Mouse (Mus musculus) intestine, postnatal 0 days (tissue): ENCODE measurements around the gene Asic2. TPM values are rescaled to one million over a fixed set of nuclear protein-coding genes. Genes with fewer than 3 reads are reported as not detected.

Experiments used
- ATAC-seq: fragments of 200-750 bp; cut with Nextera tagmentation; 2 replicates; pipeline ENCODE4 v1.8.0; 2017; ENCODE audit warnings: mild to moderate bottlenecking, moderate TSS enrichment, moderate library complexity
- H3K27ac ChIP-seq: fragments of 300-500 bp; sonication (generic); 2 replicates; pipeline ENCODE4 v1.5.1; 2014; ENCODE audit warnings: mild to moderate bottlenecking, low read depth, low read length, moderate library complexity
- H3K27me3 ChIP-seq: fragments of 300-500 bp; sonication (generic); replicated peaks from 2 replicates; pipeline ENCODE4 v1.6.1; 2014; ENCODE audit warnings: low read length, mixed read lengths; ENCODE audit not compliant: control insufficient read depth, insufficient read depth
- H3K36me3 ChIP-seq: fragments of 300-500 bp; sonication (generic); 2 replicates; pipeline ENCODE4 v1.6.1; 2014; ENCODE audit warnings: mild to moderate bottlenecking, moderate library complexity; ENCODE audit not compliant: control insufficient read depth, insufficient read depth
- H3K4me1 ChIP-seq: fragments of 300-500 bp; sonication (generic); replicated peaks from 2 replicates; pipeline ENCODE4 v1.6.1; 2014; ENCODE audit warnings: antibody characterized with exemption, low read length, mixed read lengths; ENCODE audit not compliant: control insufficient read depth, insufficient read depth
- H3K4me2 ChIP-seq: fragments of 300-500 bp; sonication (generic); replicated peaks from 2 replicates; pipeline ENCODE4 v1.6.1; 2014; ENCODE audit warnings: low read depth, mild to moderate bottlenecking, moderate library complexity
- H3K4me3 ChIP-seq: fragments of 300-500 bp; sonication (generic); 2 replicates; pipeline ENCODE4 v1.5.1; 2014; ENCODE audit warnings: low read depth, low read length
- H3K9ac ChIP-seq: fragments of 300-500 bp; sonication (generic); 2 replicates; pipeline ENCODE4 v1.6.1; 2014; ENCODE audit warnings: mild to moderate bottlenecking, low read depth, low read length
- H3K9me3 ChIP-seq: fragments of 300-500 bp; sonication (generic); 2 replicates; pipeline ENCODE4 v1.6.1; 2016; ENCODE audit warnings: mixed run types; ENCODE audit not compliant: control insufficient read depth
- CTCF ChIP-seq: sonication (generic); IDR thresholded peaks from 2 replicates; pipeline ENCODE4 v1.5.1; 2016; ENCODE audit warnings: low read depth, mild to moderate bottlenecking, control low read depth, antibody characterized with exemption, moderate library complexity
- WGBS: fragments of 180-500 bp; shearing (Covaris S2); extraction: QIAGEN DNeasy Blood & Tissue Kit; methylation state at CpG from one replicate; pipeline ENCODE4 v1.1.7; 2014; 5-methylcytosine and 5-hydroxymethylcytosine counted together
- polyA plus RNA-seq: library from polyadenylated mRNA; unstranded; fragments of >200 nt; fragmentation: Nextera tagmentation; extraction: Ambion mirVana; gene quantifications from 2 replicates; pipeline ENCODE4 v1.2.1, GENCODE M21; 2015

Gene Asic2
- polyA plus RNA-seq, 1 experiment from 2014 or later, result 0.55 TPM

GRCm38 (mm10) chr11:81132669-81133068 lies 835.6 kb downstream of the Asic2 start:
- H3K9me3 ChIP-seq, result no peaks in the 10 kb centered on the region
- 74% methylated on average over 7 of the region's 7 CpGs for WGBS
- no peaks in the 10 kb centered on the region for H3K27me3 ChIP-seq
- no peaks in the 10 kb centered on the region for H3K4me1 ChIP-seq
- no peak overlapping the region for H3K4me3 ChIP-seq
- no peak for ATAC-seq
- TF ChIP-seq CTCF, result no peak
- no peaks in the 10 kb centered on the region for H3K36me3 ChIP-seq
- H3K4me2 ChIP-seq, result no peak overlapping the region
- H3K27ac ChIP-seq, result no peak overlapping the region
- no peak overlapping the region for H3K9ac ChIP-seq

DNA sequence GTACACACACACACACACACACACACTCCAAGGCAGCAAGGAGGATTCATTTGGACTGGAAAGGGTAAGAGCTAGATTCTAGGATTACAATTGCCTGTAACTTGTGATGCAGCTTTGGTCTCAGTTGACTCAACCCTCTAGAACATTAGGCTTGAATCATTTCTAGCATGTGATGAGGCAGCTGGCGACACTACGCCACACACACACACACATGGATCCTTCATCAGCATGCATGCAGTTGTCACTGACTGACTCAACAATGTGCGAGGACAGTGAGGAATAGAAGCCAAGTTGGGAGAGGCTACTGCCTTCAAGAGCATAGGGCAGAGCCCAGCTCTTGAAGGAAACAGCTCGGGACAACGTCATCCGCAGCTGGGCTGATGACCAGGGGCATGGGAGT lies 843.9 kb downstream of the Asic2 start:
- no peak overlapping the region for H3K27ac ChIP-seq
- no peak overlapping the region for H3K4me2 ChIP-seq
- no peak for ATAC-seq
- no peak for TF ChIP-seq CTCF
- H3K27me3 ChIP-seq, result no peaks in the 10 kb centered on the region
- 89% methylated on average over 6 of the region's 6 CpGs for WGBS
- H3K9ac ChIP-seq, result no peak overlapping the region
- H3K36me3 ChIP-seq, result no peaks in the 10 kb centered on the region
- H3K4me1 ChIP-seq, result no peaks in the 10 kb centered on the region
- H3K4me3 ChIP-seq, result no peak overlapping the region
- no peaks in the 10 kb centered on the region for H3K9me3 ChIP-seq

DNA sequence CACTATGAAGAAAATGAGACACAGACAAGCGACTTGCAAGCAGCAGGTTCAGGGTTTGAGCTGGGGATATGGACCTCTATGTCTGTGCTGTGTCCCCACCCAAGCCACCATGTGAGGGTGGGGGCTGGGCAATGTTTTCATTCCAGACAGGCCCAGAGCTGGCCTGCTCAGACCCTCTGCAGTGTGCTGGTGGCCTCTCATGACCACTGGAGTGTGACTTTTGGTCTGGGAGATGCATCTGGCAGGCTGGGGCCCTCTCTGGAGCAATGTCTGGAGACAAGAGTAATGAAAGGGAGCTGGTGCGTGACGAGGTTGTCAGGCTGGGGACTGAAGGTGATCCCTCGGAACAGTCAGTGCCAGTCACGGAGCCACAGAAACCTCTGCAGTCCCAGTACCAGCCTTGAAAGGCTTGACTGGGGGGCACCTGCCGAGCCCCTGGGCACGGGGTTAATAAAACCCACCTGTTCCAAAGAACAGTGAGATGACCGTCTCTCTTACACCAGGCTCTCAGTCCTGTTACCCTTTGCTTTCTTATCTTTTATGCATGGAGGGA lies 848.2 kb downstream of the Asic2 start:
- Histone ChIP-seq H3K4me3 (no peak overlapping the region), H3K9ac (no peak overlapping the region), H3K9me3 (no peaks in the 10 kb centered on the region), H3K27ac (no peak overlapping the region), H3K36me3 (no peaks in the 10 kb centered on the region), H3K27me3 (no peaks in the 10 kb centered on the region), H3K4me1 (no peaks in the 10 kb centered on the region), H3K4me2 (no peak overlapping the region)
- no peak for ATAC-seq
- whole genome bisulfite sequencing, result 67% methylated on average over 8 of the region's 8 CpGs
- no peak for TF ChIP-seq CTCF

GRCm38 (mm10) chr11:81118055-81118454 lies 850.2 kb downstream of the Asic2 start:
- TF ChIP-seq CTCF, result no peak
- 52% methylated on average over 7 of the region's 7 CpGs for WGBS
- Histone ChIP-seq H3K27ac (no peak overlapping the region), H3K4me1 (no peaks in the 10 kb centered on the region), H3K9me3 (no peaks in the 10 kb centered on the region), H3K4me3 (no peak overlapping the region), H3K4me2 (no peak overlapping the region), H3K27me3 (no peaks in the 10 kb centered on the region), H3K36me3 (no peaks in the 10 kb centered on the region), H3K9ac (no peak overlapping the region)
- ATAC-seq, result no peak

DNA sequence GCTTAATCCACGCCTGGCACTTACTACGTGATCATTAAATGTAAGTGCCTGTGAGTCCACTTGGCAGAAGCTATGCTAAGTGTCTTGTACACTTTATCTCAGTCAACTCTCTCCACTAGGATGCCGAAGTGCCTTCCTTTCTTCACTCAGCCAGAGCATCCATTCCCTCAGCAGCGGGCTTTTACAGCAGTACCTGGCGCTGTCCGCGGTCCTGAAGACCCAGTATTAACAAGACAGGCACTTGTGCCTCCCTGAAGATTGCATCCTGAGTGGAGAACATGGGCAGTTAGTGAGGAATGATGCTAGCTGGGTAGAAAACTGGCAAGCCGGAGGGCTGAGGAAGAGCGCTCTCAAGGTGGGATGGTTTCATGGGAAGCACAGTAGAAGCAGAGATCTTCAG lies 852.6 kb downstream of the Asic2 start:
- WGBS, result 34% methylated on average over 9 of the region's 9 CpGs

GRCm38 (mm10) chr11:81111626-81112025 lies 856.6 kb downstream of the Asic2 start:
- Histone ChIP-seq H3K9me3 (no peaks in the 10 kb centered on the region), H3K27me3 (no peaks in the 10 kb centered on the region), H3K36me3 (no peaks in the 10 kb centered on the region), H3K4me3 (no peak overlapping the region), H3K4me2 (no peak overlapping the region), H3K4me1 (no peaks in the 10 kb centered on the region), H3K9ac (no peak overlapping the region), H3K27ac (no peak overlapping the region)
- no peak for TF ChIP-seq CTCF
- 86% methylated on average over 2 of the region's 2 CpGs for WGBS
- ATAC-seq, result no peak

More for the DNA sequence above, 852.6 kb downstream of the Asic2 start:
- no peaks in the 10 kb centered on the region for H3K27me3 ChIP-seq
- no peak overlapping the region for H3K4me3 ChIP-seq
- H3K27ac ChIP-seq, result no peak overlapping the region
- no peak overlapping the region for H3K9ac ChIP-seq
- no peaks in the 10 kb centered on the region for H3K4me1 ChIP-seq
- TF ChIP-seq CTCF, result no peak
- H3K9me3 ChIP-seq, result no peaks in the 10 kb centered on the region
- ATAC-seq, result no peak
- H3K36me3 ChIP-seq, result no peaks in the 10 kb centered on the region
- no peak overlapping the region for H3K4me2 ChIP-seq

DNA sequence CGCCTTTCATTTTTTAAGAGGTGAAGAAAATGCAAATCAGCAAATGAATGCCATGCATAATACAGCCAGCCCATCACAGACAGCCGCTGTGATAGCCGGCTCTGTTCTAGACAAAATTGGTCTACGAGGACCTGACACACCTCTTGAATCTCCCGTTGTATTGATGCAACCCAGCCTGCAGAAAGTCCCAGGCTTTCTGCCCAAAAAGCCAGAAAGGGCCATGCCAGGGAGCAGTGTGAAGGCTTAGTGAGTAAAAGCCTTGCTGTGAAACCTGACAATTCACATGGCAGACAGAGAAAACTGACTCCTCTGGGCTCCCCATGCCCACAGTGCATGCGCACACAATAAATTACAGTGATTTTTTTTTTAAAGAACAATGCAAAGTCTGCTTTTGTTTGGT lies 858.2 kb downstream of the Asic2 start:
- no peak for TF ChIP-seq CTCF

More for the DNA sequence above, 858.2 kb downstream of the Asic2 start:
- no peak overlapping the region for H3K4me2 ChIP-seq
- H3K9me3 ChIP-seq, result no peaks in the 10 kb centered on the region
- no peak overlapping the region for H3K27ac ChIP-seq
- H3K4me1 ChIP-seq, result no peaks in the 10 kb centered on the region
- no peaks in the 10 kb centered on the region for H3K27me3 ChIP-seq
- no peaks in the 10 kb centered on the region for H3K36me3 ChIP-seq
- no peak for ATAC-seq
- no peak overlapping the region for H3K9ac ChIP-seq
- WGBS, result 78% methylated on average over 6 of the region's 6 CpGs
- no peak overlapping the region for H3K4me3 ChIP-seq
